Mouse (Mus musculus): ENCODE data around the gene BC030867. TPM values are rescaled to one million over a fixed set of nuclear protein-coding genes. Genes with fewer than 3 reads are reported as not detected.

The BC030867 gene
- total RNA-seq, 1 experiment from 2014 or later: 4.9 TPM

DNA sequence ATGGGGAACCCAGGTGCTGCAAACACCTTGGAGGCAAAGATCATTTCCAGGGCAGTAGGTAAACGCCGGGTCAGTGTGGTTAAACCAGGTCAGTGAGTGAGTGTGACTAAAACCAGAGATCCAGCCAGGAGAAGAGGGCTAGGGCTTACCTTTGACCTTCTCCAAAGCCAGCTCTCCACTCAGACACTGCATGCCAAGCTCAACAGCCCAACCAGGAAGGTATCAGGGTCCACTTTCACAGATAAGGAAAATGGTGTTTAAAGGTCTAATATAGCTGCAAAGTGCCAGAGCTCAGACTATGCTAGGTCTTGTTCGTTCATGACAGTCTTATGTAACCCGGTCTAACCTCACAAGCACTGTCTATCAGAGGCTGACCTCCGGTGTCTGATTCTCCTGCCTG lies 7.4 kb upstream of the BC030867 start:
- ATAC-seq (replicated peaks in 1 of 2; ENCODE audit: insufficient read depth in 1 of 2, low FRiP score in 2 of 2, low TSS enrichment in 1 of 2, low read depth in 1 of 2, poor library complexity in 2 of 2, severe bottlenecking in 2 of 2): no peak

DNA sequence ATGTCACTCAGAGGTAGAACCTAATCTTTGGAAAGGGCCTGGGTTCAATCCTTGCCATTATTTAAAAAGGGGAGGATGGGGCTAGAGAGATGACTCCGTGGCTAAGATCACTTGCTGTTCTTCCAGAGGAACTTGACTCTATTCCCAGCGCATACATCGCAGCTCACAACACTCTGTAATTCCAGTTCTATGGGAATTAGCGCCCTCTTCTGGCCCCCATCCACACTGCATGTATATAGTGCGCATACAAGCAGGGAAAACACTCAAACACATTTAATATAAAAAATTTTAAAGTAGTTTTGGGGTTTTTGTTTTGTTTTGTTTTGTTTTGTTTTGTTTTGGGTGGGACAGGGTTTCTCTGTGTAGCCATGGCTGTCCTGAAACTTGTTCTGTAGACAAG lies 6.8 kb upstream of the BC030867 start:
- no peak for ATAC-seq (replicated peaks in 1 of 2; ENCODE audit: insufficient read depth in 1 of 2, low FRiP score in 2 of 2, low TSS enrichment in 1 of 2, low read depth in 1 of 2, poor library complexity in 2 of 2, severe bottlenecking in 2 of 2)

- ATAC-seq (replicated peaks in 1 of 2; ENCODE audit: insufficient read depth in 1 of 2, low FRiP score in 2 of 2, low TSS enrichment in 1 of 2, low read depth in 1 of 2, poor library complexity in 2 of 2, severe bottlenecking in 2 of 2): peak; percentile 86 to 90
Measured at GRCm38 (mm10) chr11:102244926-102245449, 3.7 kb upstream of the BC030867 start.

GRCm38 (mm10) chr11:102245581-102246272 lies 3.0 kb upstream of the BC030867 start:
- no peak for ATAC-seq (replicated peaks in 1 of 2; ENCODE audit: insufficient read depth in 1 of 2, low FRiP score in 2 of 2, low TSS enrichment in 1 of 2, low read depth in 1 of 2, poor library complexity in 2 of 2, severe bottlenecking in 2 of 2)

DNA sequence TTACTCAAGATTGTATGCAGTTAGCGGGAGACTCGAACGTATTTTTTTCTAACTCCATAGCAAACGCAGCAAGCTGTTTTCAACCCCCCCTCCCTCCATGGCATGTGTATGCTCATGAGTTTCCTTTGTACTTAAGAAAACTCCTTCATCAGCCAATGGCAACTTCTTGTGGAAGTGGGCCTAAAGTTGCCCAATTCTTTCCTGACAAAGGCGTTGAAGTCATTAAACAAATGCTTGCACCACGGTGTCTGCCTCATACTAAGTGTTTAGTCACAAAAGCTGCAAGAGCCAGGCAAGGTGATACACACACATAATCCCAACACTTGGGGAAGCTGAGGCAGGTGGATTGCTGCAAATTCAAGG lies 2.4 kb upstream of the BC030867 start:
- ATAC-seq (replicated peaks in 1 of 2; ENCODE audit: insufficient read depth in 1 of 2, low FRiP score in 2 of 2, low TSS enrichment in 1 of 2, low read depth in 1 of 2, poor library complexity in 2 of 2, severe bottlenecking in 2 of 2): no peak

DNA sequence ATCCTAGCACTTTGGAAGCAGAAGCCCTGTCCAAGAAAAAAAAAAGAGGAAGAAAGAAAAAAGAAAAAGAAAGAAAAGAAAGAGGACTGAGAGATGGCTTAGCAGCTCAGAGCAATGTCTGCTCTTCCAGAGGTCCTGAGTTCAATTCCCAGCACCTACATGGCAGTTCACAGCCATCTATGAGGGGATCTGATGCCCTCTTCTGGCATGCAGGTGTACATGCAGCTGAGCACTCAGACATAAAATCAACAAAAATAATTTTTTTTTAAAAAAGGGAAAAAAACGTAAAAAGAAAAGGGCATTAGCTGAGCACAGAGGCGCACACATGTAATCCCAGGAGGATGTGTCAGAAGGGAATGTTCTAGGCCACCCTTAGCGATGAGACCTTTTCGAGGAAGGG lies 1.8 kb upstream of the BC030867 start:
- ATAC-seq (replicated peaks in 1 of 2; ENCODE audit: insufficient read depth in 1 of 2, low FRiP score in 2 of 2, low TSS enrichment in 1 of 2, low read depth in 1 of 2, poor library complexity in 2 of 2, severe bottlenecking in 2 of 2): no peak

- no peak for ATAC-seq (replicated peaks in 1 of 2; ENCODE audit: insufficient read depth in 1 of 2, low FRiP score in 2 of 2, low TSS enrichment in 1 of 2, low read depth in 1 of 2, poor library complexity in 2 of 2, severe bottlenecking in 2 of 2)
Measured at GRCm38 (mm10) chr11:102249351-102250090, 839 bp downstream of the BC030867 start.

DNA sequence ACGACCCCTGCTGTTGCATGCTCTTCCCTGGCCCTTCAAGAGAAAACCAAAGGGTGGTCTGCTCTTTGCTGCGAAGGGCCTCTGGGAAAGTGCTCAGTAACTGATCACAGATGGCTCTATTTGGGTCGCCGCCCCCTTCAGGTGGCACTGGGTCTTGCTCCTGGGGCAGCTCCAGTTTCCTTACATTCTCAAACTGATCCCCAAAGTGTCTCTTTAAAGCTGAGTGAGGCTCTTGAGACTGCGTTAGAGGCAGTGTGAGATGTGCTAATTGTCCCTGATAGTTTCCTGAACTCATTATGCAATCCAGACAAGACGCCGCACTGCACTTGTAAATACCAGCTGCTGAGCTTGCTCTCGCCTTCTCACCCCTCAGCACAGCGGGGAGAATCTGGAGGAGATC lies 8.8 kb downstream of the BC030867 start:
- ATAC-seq (replicated peaks in 1 of 2; ENCODE audit: insufficient read depth in 1 of 2, low FRiP score in 2 of 2, low TSS enrichment in 1 of 2, low read depth in 1 of 2, poor library complexity in 2 of 2, severe bottlenecking in 2 of 2): peak in 1 of 2 experiments; percentile 42; a peak in 1 of 4 replicates

DNA sequence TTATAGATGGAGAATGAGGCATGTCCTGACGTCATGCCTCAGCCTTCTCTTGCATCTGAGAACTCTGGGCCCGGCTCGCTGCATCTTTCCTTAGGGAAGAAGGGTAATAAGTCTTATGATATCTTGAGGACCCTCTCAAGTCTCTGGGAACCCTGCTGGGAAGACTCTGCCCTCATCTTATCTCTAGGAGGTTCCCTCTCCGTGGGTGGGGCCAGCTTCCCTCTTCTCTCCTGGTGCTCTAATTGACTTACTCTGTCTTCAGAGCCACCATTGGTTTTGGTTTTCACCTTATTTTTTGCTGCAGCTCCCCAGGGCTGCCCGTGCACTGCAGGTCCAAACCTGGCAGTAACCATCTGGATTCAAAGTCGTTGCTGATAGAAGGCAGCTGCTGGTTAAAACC lies 9.4 kb downstream of the BC030867 start:
- no peak for ATAC-seq (replicated peaks in 1 of 2; ENCODE audit: insufficient read depth in 1 of 2, low FRiP score in 2 of 2, low TSS enrichment in 1 of 2, low read depth in 1 of 2, poor library complexity in 2 of 2, severe bottlenecking in 2 of 2)

GRCm38 (mm10) chr11:102258521-102258920 lies 9.8 kb downstream of the BC030867 start:
- no peak for ATAC-seq (replicated peaks in 1 of 2; ENCODE audit: insufficient read depth in 1 of 2, low FRiP score in 2 of 2, low TSS enrichment in 1 of 2, low read depth in 1 of 2, poor library complexity in 2 of 2, severe bottlenecking in 2 of 2)

DNA sequence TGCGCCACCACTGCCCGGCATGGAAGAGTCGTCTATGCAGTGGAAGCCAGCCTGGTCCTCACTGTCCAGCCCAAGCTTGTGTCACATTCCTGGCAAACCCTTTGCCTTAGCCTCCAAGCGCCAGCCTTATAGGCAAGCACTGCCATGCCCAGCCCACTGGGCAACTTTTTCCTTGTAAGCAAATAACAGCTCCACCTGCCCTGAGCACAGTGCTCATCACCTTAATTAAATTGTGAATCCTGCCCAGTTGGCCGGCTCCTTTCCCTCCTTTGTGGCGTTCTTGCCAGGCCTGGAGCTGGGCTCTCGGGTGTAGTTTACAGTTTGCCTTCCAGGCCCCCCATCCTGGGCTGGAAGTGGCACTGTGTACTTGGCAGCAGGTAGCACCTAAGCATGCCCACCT lies 14.5 kb downstream of the BC030867 start:
- ATAC-seq (replicated peaks in 1 of 2; ENCODE audit: insufficient read depth in 1 of 2, low FRiP score in 2 of 2, low TSS enrichment in 1 of 2, low read depth in 1 of 2, poor library complexity in 2 of 2, severe bottlenecking in 2 of 2): no peak

DNA sequence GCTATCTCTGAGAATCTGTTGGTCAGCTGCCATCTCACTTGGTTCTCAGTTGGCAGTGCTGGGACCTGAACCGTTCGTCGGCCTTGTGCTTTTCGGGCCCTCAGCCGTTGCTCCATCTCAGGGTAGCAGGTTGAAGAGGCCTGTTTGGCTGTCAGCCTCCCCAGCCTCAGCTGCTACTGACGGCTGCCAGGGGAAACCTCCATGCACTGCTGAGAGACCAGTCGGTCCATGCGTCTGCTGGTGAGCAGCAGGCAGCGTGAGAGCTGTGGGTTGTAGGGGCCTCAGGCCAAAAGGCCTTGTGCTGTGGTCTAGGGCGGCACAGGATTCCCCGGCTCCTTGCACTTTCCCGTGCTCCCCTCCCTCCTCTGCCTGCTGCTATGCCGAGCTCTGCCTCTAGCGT lies 17.1 kb downstream of the BC030867 start:
- ATAC-seq (replicated peaks in 1 of 2; ENCODE audit: insufficient read depth in 1 of 2, low FRiP score in 2 of 2, low TSS enrichment in 1 of 2, low read depth in 1 of 2, poor library complexity in 2 of 2, severe bottlenecking in 2 of 2): no peak

GRCm38 (mm10) chr11:102266631-102267355 lies 18.1 kb downstream of the BC030867 start:
- no peak for ATAC-seq (replicated peaks in 1 of 2; ENCODE audit: insufficient read depth in 1 of 2, low FRiP score in 2 of 2, low TSS enrichment in 1 of 2, low read depth in 1 of 2, poor library complexity in 2 of 2, severe bottlenecking in 2 of 2)

DNA sequence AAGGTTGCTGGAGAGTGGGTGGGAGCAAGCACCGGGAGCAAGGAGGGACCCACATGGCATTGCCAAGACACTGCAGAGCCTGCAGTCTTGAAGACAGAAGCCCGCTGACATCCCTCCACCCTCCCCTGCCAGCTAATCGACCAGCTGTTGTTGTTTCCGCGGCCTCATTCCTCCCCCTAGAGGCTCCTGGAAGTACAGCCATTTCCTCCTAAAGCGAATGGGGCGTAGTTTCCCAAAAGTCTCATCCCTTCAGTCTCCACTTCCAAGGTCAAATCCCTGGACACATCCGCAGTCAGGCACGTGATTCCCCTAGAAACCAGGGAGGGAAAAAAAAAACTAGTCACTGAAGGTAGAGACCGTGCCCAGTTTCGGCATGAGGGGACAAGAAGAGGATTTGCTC lies 18.8 kb downstream of the BC030867 start:
- peak; percentile 83 to 88 for ATAC-seq (replicated peaks in 1 of 2; ENCODE audit: insufficient read depth in 1 of 2, low FRiP score in 2 of 2, low TSS enrichment in 1 of 2, low read depth in 1 of 2, poor library complexity in 2 of 2, severe bottlenecking in 2 of 2)

- ATAC-seq (replicated peaks in 1 of 2; ENCODE audit: insufficient read depth in 1 of 2, low FRiP score in 2 of 2, low TSS enrichment in 1 of 2, low read depth in 1 of 2, poor library complexity in 2 of 2, severe bottlenecking in 2 of 2): no peak
Measured at GRCm38 (mm10) chr11:102268520-102269244, 20.0 kb downstream of the BC030867 start, which contains the start of gene Asb16. Gene Asb16 (plus strand): TSS chr11:102268743.

GRCm38 (mm10) chr11:102276411-102276915 lies 27.8 kb downstream of the BC030867 start:
- ATAC-seq (replicated peaks in 1 of 2; ENCODE audit: insufficient read depth in 1 of 2, low FRiP score in 2 of 2, low TSS enrichment in 1 of 2, low read depth in 1 of 2, poor library complexity in 2 of 2, severe bottlenecking in 2 of 2): peak; percentile 32 to 73; a peak in 3 of 4 replicates

- ATAC-seq (replicated peaks in 1 of 2; ENCODE audit: insufficient read depth in 1 of 2, low FRiP score in 2 of 2, low TSS enrichment in 1 of 2, low read depth in 1 of 2, poor library complexity in 2 of 2, severe bottlenecking in 2 of 2): no peak
Measured at GRCm38 (mm10) chr11:102277754-102278153, 29.1 kb downstream of the BC030867 start.

Data from hematopoietic stem cell, adult 5-6 weeks (primary cell).